Mouse (Mus musculus) ES-Bruce4 (cell line): ENCODE measurements around the gene Olfr59.

Experiments used
- CTCF ChIP-seq: IDR thresholded peaks from one replicate; pipeline ENCODE4 v1.8.1; 2011; ENCODE audit warnings: low read depth, low read length
- EP300 ChIP-seq: IDR thresholded peaks from 2 replicates; pipeline ENCODE4 v1.6.1; 2011; ENCODE audit warnings: low read depth, low read length; ENCODE audit not compliant: insufficient read depth
- POLR2A ChIP-seq: IDR thresholded peaks from one replicate; pipeline ENCODE4 v1.8.1; 2011; ENCODE audit warnings: low read length; ENCODE audit not compliant: insufficient read depth

DNA sequence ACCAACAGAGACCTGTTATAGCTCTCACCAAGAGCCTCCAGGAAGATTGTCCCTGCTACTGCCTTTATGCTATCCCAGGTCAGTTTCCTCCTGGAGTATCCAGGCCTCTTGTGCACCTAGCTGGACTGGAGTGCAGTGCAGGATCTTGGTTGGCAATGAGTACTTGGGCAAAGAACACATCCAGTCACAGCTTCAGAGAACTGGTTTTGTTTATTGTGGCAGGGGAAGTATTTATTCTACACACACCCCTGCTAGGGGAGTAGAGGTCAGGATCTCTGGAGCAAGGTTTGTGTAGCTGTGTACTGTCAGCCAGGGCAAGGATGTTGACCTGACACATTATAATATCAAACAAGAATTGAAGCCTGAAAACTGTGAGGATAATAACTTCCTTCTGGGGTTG, 45.2 kb downstream of the Olfr59 start:
- no peak for TF ChIP-seq POLR2A
- TF ChIP-seq EP300, result no peak
- TF ChIP-seq CTCF, result no peak
